Mouse (Mus musculus) heart, embryonic 12.5 days (tissue): ENCODE results near the gene Chchd3. TPM values are rescaled to one million over a fixed set of nuclear protein-coding genes. Genes with fewer than 3 reads are reported as not detected.

Experiments used
- ATAC-seq: fragments of 200-750 bp; cut with Nextera tagmentation; 2 replicates; pipeline ENCODE4 v1.8.0; 2017; ENCODE audit warnings: moderate TSS enrichment, moderate library complexity; ENCODE audit not compliant: insufficient number of reproducible peaks, low FRiP score
- H3K27ac ChIP-seq: fragments of 300-500 bp; sonication (generic); 2 replicates; pipeline ENCODE4 v1.5.1; 2016; ENCODE audit warnings: mild to moderate bottlenecking, moderate library complexity; ENCODE audit not compliant: poor library complexity, severe bottlenecking
- H3K27me3 ChIP-seq: fragments of 300-500 bp; sonication (generic); replicated peaks from 2 replicates; pipeline ENCODE4 v1.6.1; 2016; ENCODE audit warnings: mild to moderate bottlenecking, moderate library complexity
- H3K36me3 ChIP-seq: fragments of 300-500 bp; sonication (generic); 2 replicates; pipeline ENCODE4 v1.6.1; 2016; ENCODE audit warnings: mild to moderate bottlenecking, moderate library complexity
- H3K4me1 ChIP-seq: fragments of 300-500 bp; sonication (generic); replicated peaks from 2 replicates; pipeline ENCODE4 v1.6.1; 2016; ENCODE audit warnings: mild to moderate bottlenecking
- H3K4me2 ChIP-seq: fragments of 300-500 bp; sonication (generic); 2 replicates; pipeline ENCODE4 v1.6.1; 2016; ENCODE audit warnings: mild to moderate bottlenecking, moderate library complexity
- H3K4me3 ChIP-seq: fragments of 300-500 bp; sonication (generic); 2 replicates; pipeline ENCODE4 v1.5.1; 2016; ENCODE audit warnings: mild to moderate bottlenecking
- H3K9ac ChIP-seq: fragments of 300-500 bp; sonication (generic); 2 replicates; pipeline ENCODE4 v1.6.1; 2016; ENCODE audit warnings: mild to moderate bottlenecking, moderate library complexity
- H3K9me3 ChIP-seq: fragments of 300-500 bp; sonication (generic); replicated peaks from 2 replicates; pipeline ENCODE4 v1.6.1; 2016; ENCODE audit warnings: mild to moderate bottlenecking, moderate library complexity
- WGBS: fragments of 180-500 bp; shearing (Covaris S2); methylation state at CpG from one replicate; pipeline ENCODE4 v1.1.7; 2016; 5-methylcytosine and 5-hydroxymethylcytosine counted together
- polyA plus RNA-seq: library from polyadenylated mRNA; unstranded; fragments of >200 nt; fragmentation: Nextera tagmentation; extraction: Ambion mirVana; gene quantifications from 2 replicates; pipeline ENCODE4 v1.2.1, GENCODE M21; 2016

Chchd3 gene
- polyA plus RNA-seq, 1 experiment from 2014 or later: 173 TPM

GRCm38 (mm10) chr6:33002988-33003387 is 57.1 kb downstream of the Chchd3 start:
- no peak overlapping the region for H3K9ac ChIP-seq

GRCm38 (mm10) chr6:33001271-33001670 is 58.8 kb downstream of the Chchd3 start:
- H3K27me3 ChIP-seq: no peaks in the 10 kb centered on the region
- no peak overlapping the region for H3K4me3 ChIP-seq
- no peak overlapping the region for H3K9ac ChIP-seq
- H3K36me3 ChIP-seq: no peaks in the 10 kb centered on the region
- no peak for ATAC-seq
- H3K9me3 ChIP-seq: no peaks in the 10 kb centered on the region
- peaks cover 30% of the 10 kb centered on the region for H3K4me1 ChIP-seq
- H3K27ac ChIP-seq: no peak overlapping the region
- 93% methylated on average over 15 of the region's 15 CpGs for WGBS
- H3K4me2 ChIP-seq: no peak overlapping the region

More at GRCm38 (mm10) chr6:33002988-33003387, 57.1 kb downstream of the Chchd3 start:
- Histone ChIP-seq H3K27me3 (no peaks in the 10 kb centered on the region), H3K4me2 (no peak overlapping the region), H3K4me3 (no peak overlapping the region), H3K27ac (no peak overlapping the region), H3K9me3 (no peaks in the 10 kb centered on the region), H3K36me3 (peaks cover 4% of the 10 kb centered on the region; the same call in 1 of the 2 replicates), H3K4me1 (peaks cover 17% of the 10 kb centered on the region)
- WGBS: 76% methylated on average over 1 of the region's 1 CpGs
- no peak for ATAC-seq

GRCm38 (mm10) chr6:32996597-32996996 is 63.5 kb downstream of the Chchd3 start:
- ATAC-seq: no peak
- Histone ChIP-seq H3K4me3 (no peak overlapping the region), H3K36me3 (no peaks in the 10 kb centered on the region), H3K4me2 (no peak overlapping the region), H3K4me1 (peaks cover 27% of the 10 kb centered on the region), H3K9ac (no peak overlapping the region), H3K9me3 (no peaks in the 10 kb centered on the region), H3K27ac (peak overlapping the region; percentile 62), H3K27me3 (no peaks in the 10 kb centered on the region)
- WGBS: 74% methylated on average over 1 of the region's 1 CpGs

GRCm38 (mm10) chr6:32993847-32994246 is 66.2 kb downstream of the Chchd3 start:
- ATAC-seq: no peak
- no peak overlapping the region for H3K9ac ChIP-seq
- H3K9me3 ChIP-seq: no peaks in the 10 kb centered on the region
- WGBS: 94% methylated on average over 1 of the region's 1 CpGs
- H3K4me2 ChIP-seq: no peak overlapping the region
- H3K36me3 ChIP-seq: no peaks in the 10 kb centered on the region
- H3K4me1 ChIP-seq: peaks cover 45% of the 10 kb centered on the region
- H3K4me3 ChIP-seq: no peak overlapping the region
- no peaks in the 10 kb centered on the region for H3K27me3 ChIP-seq
- no peak overlapping the region for H3K27ac ChIP-seq

- peak overlapping the region; percentile 41; the same call in 1 of the 2 replicates for H3K27ac ChIP-seq
- no peak overlapping the region for H3K9ac ChIP-seq
- 38% methylated on average over 12 of the region's 12 CpGs for WGBS
- H3K4me2 ChIP-seq: peak overlapping the region; percentile 16
- no peak for ATAC-seq
- H3K4me3 ChIP-seq: no peak overlapping the region
- no peaks in the 10 kb centered on the region for H3K27me3 ChIP-seq
- no peaks in the 10 kb centered on the region for H3K9me3 ChIP-seq
- H3K36me3 ChIP-seq: no peaks in the 10 kb centered on the region
- H3K4me1 ChIP-seq: peaks cover 37% of the 10 kb centered on the region
These were observed 69.9 kb downstream of the Chchd3 start for GRCm38 (mm10) chr6:32990061-32990633.

GRCm38 (mm10) chr6:32988561-32988960 is 71.5 kb downstream of the Chchd3 start:
- Histone ChIP-seq H3K27ac (no peak overlapping the region), H3K27me3 (no peaks in the 10 kb centered on the region), H3K4me1 (peaks cover 41% of the 10 kb centered on the region), H3K36me3 (no peaks in the 10 kb centered on the region), H3K4me2 (no peak overlapping the region), H3K9ac (no peak overlapping the region), H3K9me3 (no peaks in the 10 kb centered on the region), H3K4me3 (no peak overlapping the region)
- ATAC-seq: no peak
- 91% methylated on average over 8 of the region's 8 CpGs for WGBS

GRCm38 (mm10) chr6:32983876-32984275 is 76.2 kb downstream of the Chchd3 start:
- no peak for ATAC-seq
- Histone ChIP-seq H3K27me3 (no peaks in the 10 kb centered on the region), H3K4me3 (no peak overlapping the region), H3K36me3 (no peaks in the 10 kb centered on the region), H3K9me3 (no peaks in the 10 kb centered on the region), H3K27ac (no peak overlapping the region), H3K9ac (no peak overlapping the region), H3K4me1 (peaks cover 34% of the 10 kb centered on the region), H3K4me2 (no peak overlapping the region)
- 84% methylated on average over 5 of the region's 5 CpGs for WGBS

GRCm38 (mm10) chr6:32981253-32981652 is 78.8 kb downstream of the Chchd3 start:
- H3K4me3 ChIP-seq: no peak overlapping the region
- ATAC-seq: no peak
- H3K9ac ChIP-seq: no peak overlapping the region
- H3K4me1 ChIP-seq: peaks cover 25% of the 10 kb centered on the region
- H3K36me3 ChIP-seq: no peaks in the 10 kb centered on the region
- H3K27ac ChIP-seq: peak overlapping the region; percentile 48; the same call in 1 of the 2 replicates
- 53% methylated on average over 11 of the region's 11 CpGs for WGBS
- no peaks in the 10 kb centered on the region for H3K9me3 ChIP-seq
- H3K4me2 ChIP-seq: no peak overlapping the region
- H3K27me3 ChIP-seq: no peaks in the 10 kb centered on the region

- ATAC-seq: no peak
- H3K36me3 ChIP-seq: no peaks in the 10 kb centered on the region
- H3K4me3 ChIP-seq: no peak overlapping the region
- H3K4me1 ChIP-seq: peaks cover 16% of the 10 kb centered on the region
- 85% methylated on average over 3 of the region's 3 CpGs for WGBS
- H3K9me3 ChIP-seq: no peaks in the 10 kb centered on the region
- no peak overlapping the region for H3K9ac ChIP-seq
- no peaks in the 10 kb centered on the region for H3K27me3 ChIP-seq
- no peak overlapping the region for H3K27ac ChIP-seq
- no peak overlapping the region for H3K4me2 ChIP-seq
These were observed 81.2 kb downstream of the Chchd3 start for GRCm38 (mm10) chr6:32978811-32979210.

- Histone ChIP-seq H3K4me2 (no peak overlapping the region), H3K4me1 (peaks cover 17% of the 10 kb centered on the region), H3K9ac (no peak overlapping the region), H3K27me3 (no peaks in the 10 kb centered on the region), H3K36me3 (peaks cover 8% of the 10 kb centered on the region; the same call in 1 of the 2 replicates), H3K9me3 (no peaks in the 10 kb centered on the region), H3K27ac (no peak overlapping the region; the same call in 1 of the 2 replicates), H3K4me3 (no peak overlapping the region)
- no peak for ATAC-seq
These were observed 88.1 kb downstream of the Chchd3 start for GRCm38 (mm10) chr6:32971926-32972325.

- Histone ChIP-seq H3K27me3 (no peaks in the 10 kb centered on the region), H3K4me2 (no peak overlapping the region), H3K4me3 (no peak overlapping the region), H3K36me3 (peaks cover 11% of the 10 kb centered on the region; the same call in 1 of the 2 replicates), H3K4me1 (peaks cover 17% of the 10 kb centered on the region), H3K9me3 (no peaks in the 10 kb centered on the region), H3K9ac (no peak overlapping the region), H3K27ac (no peak overlapping the region)
- WGBS: 61% methylated on average over 2 of the region's 2 CpGs
- ATAC-seq: no peak
These were observed 91.1 kb downstream of the Chchd3 start for GRCm38 (mm10) chr6:32968971-32969370.

- H3K9ac ChIP-seq: no peak overlapping the region
- WGBS: 80% methylated on average over 3 of the region's 3 CpGs
- no peak overlapping the region for H3K4me2 ChIP-seq
- no peak overlapping the region for H3K27ac ChIP-seq
- ATAC-seq: no peak
- 0 out of 2 replicates have a peak, but pooled peaks cover 6% of the 10 kb centered on the region for H3K4me1 ChIP-seq
- no peaks in the 10 kb centered on the region for H3K9me3 ChIP-seq
- H3K4me3 ChIP-seq: no peak overlapping the region
- H3K27me3 ChIP-seq: no peaks in the 10 kb centered on the region
- peaks cover 4% of the 10 kb centered on the region; the same call in 1 of the 2 replicates for H3K36me3 ChIP-seq
These were observed 98.0 kb downstream of the Chchd3 start for GRCm38 (mm10) chr6:32962048-32962447.
